Mouse (Mus musculus): ENCODE results near the gene Cd300lg. TPM values are rescaled to one million over a fixed set of nuclear protein-coding genes. Genes with fewer than 3 reads are reported as not detected.

Gene Cd300lg
- total and polyA plus RNA-seq, 3 experiments, result 0.08 to 0.26 TPM; not detected in 1

GRCm38 (mm10) chr11:102028087-102028816, 13.1 kb upstream of the Cd300lg start, which contains the start of gene Mpp3:
Gene Mpp3, minus strand, starts transcription at chr11:102028461.
- Histone ChIP-seq H3K9ac (ENCODE audit: control insufficient read depth, low read depth, low read length, poor library complexity, severe bottlenecking) (no peak within 1 kb of the TSS), H3K79me2 (ENCODE audit: control insufficient read depth, insufficient read depth, low read length, poor library complexity) (no peaks in the 10 kb centered on the region), H3K9me3 (replicated peaks; ENCODE audit: insufficient read depth, low read length) (no peaks in the 10 kb centered on the region), H3K27ac (ENCODE audit: control insufficient read depth, low read depth, low read length) (no peak within 1 kb of the TSS), H3K4me1 (ENCODE audit: control insufficient read depth in 1 of 2, insufficient read depth in 2 of 2, low read length in 2 of 2) (peaks cover 2 to 22% of the 10 kb centered on the region in 2 experiments; a peak in 3 of 4 replicates), H3K4me3 (ENCODE audit: control insufficient read depth in 1 of 2, insufficient read depth in 1 of 2, low read depth in 2 of 2, low read length in 2 of 2) (0 out of 4 replicates have a peak within 1 kb of the TSS, but pooled peaks of 1 of the 2 experiments have one; percentile 75), H3K27me3 (ENCODE audit: control insufficient read depth in 1 of 2, insufficient read depth in 2 of 2, low read length in 2 of 2) (no peaks in the 10 kb centered on the region), H3K36me3 (ENCODE audit: control insufficient read depth in 1 of 2, insufficient read depth in 2 of 2, low read length in 2 of 2) (peaks cover 0 to 14% of the 10 kb centered on the region in 2 experiments; a peak in 2 of 4 replicates)
- no peak for DNase-seq (ENCODE audit: low read depth, low spot score)
- TF ChIP-seq POLR2AphosphoS2 (IDR thresholded peaks at IDR 0.05; ENCODE audit: low read length), result no peak
- TF ChIP-seq GATA1 (IDR thresholded peaks at IDR 0.05; ENCODE audit: low read depth, low read length), result no peak
- TF ChIP-seq MAX (IDR thresholded peaks at IDR 0.05; ENCODE audit: low read length), result no peak
- no peak for TF ChIP-seq UBTF (IDR thresholded peaks at IDR 0.05; ENCODE audit: borderline replicate concordance, insufficient read depth, low read depth, low read length)
- no peak for TF ChIP-seq NELFE (IDR thresholded peaks at IDR 0.05; ENCODE audit: low read depth, low read length)
- TF ChIP-seq CHD2 (IDR thresholded peaks at IDR 0.05; ENCODE audit: low read length), result no peak
- no peak for TF ChIP-seq SIN3A (IDR thresholded peaks at IDR 0.05; ENCODE audit: low read length)
- TF ChIP-seq ZNF384 (IDR thresholded peaks at IDR 0.05; ENCODE audit: low read depth, low read length), result no peak
- TF ChIP-seq MYB (IDR thresholded peaks at IDR 0.05; ENCODE audit: low read depth, low read length), result no peak
- TF ChIP-seq POLR2A (IDR thresholded peaks at IDR 0.05; ENCODE audit: control insufficient read depth in 1 of 2, insufficient read depth in 1 of 2, low read depth in 1 of 2, low read length in 2 of 2, poor library complexity in 1 of 2), result no peak; a peak in 1 of 4 replicates
- no peak for TF ChIP-seq TBP (IDR thresholded peaks at IDR 0.05; ENCODE audit: low read depth, low read length)
- no peak for TF ChIP-seq MYC (IDR thresholded peaks at IDR 0.05; ENCODE audit: low read depth, low read length)
- no peak for TF ChIP-seq POLR2AphosphoS5 (IDR thresholded peaks at IDR 0.05; ENCODE audit: borderline replicate concordance, low read depth, low read length)

DNA sequence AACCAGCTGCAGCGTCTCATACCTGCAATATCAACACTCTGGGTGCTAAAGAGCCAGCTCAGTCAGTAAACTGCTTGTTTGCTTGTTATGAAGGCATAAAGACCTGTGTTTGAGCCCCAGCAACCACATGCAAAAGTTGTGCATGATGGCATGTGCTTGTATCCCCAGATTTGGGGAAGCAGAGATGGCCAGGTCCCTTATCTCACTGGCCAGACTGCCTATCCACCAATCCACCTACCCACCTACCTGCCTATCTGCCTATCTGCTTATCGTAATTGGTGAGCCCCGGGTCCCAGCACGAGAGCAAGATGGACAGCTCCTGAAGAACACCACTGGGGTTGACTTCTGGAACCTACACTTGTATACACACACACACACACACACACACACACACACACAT, 12.0 kb upstream of the Cd300lg start:
- Histone ChIP-seq H3K9ac (ENCODE audit: control insufficient read depth, low read depth, low read length, poor library complexity, severe bottlenecking) (no peak overlapping the region), H3K36me3 (ENCODE audit: control insufficient read depth in 1 of 2, insufficient read depth in 2 of 2, low read length in 2 of 2) (peaks cover 0 to 14% of the 10 kb centered on the region in 2 experiments; a peak in 2 of 4 replicates), H3K4me1 (ENCODE audit: control insufficient read depth in 1 of 2, insufficient read depth in 2 of 2, low read length in 2 of 2) (peaks cover 2 to 22% of the 10 kb centered on the region in 2 experiments; a peak in 3 of 4 replicates), H3K9me3 (replicated peaks; ENCODE audit: insufficient read depth, low read length) (no peaks in the 10 kb centered on the region), H3K79me2 (ENCODE audit: control insufficient read depth, insufficient read depth, low read length, poor library complexity) (no peaks in the 10 kb centered on the region), H3K27ac (ENCODE audit: control insufficient read depth, low read depth, low read length) (no peak overlapping the region), H3K27me3 (ENCODE audit: control insufficient read depth in 1 of 2, insufficient read depth in 2 of 2, low read length in 2 of 2) (no peaks in the 10 kb centered on the region), H3K4me3 (ENCODE audit: control insufficient read depth in 1 of 2, insufficient read depth in 1 of 2, low read depth in 2 of 2, low read length in 2 of 2) (no peak overlapping the region)
- DNase-seq (ENCODE audit: low read depth, low spot score), result peak; percentile 73
- no peak for TF ChIP-seq USF1 (IDR thresholded peaks at IDR 0.05; ENCODE audit: low read depth, low read length)
- TF ChIP-seq NRF1 (IDR thresholded peaks at IDR 0.05; ENCODE audit: insufficient read depth, low read depth, low read length, poor library complexity, severe bottlenecking), result no peak
- TF ChIP-seq POLR2AphosphoS5 (IDR thresholded peaks at IDR 0.05; ENCODE audit: borderline replicate concordance, low read depth, low read length), result no peak
- TF ChIP-seq ZMIZ1 (IDR thresholded peaks at IDR 0.05; ENCODE audit: low read depth, low read length), result no peak
- TF ChIP-seq MYC (IDR thresholded peaks at IDR 0.05; ENCODE audit: low read depth, low read length), result peak; percentile 89; the same call in 1 of the 2 replicates
- TF ChIP-seq E2F4 (IDR thresholded peaks at IDR 0.05; ENCODE audit: borderline replicate concordance, low read depth, low read length), result no peak
- TF ChIP-seq ETS1 (IDR thresholded peaks at IDR 0.05; ENCODE audit: low read depth, low read length), result peak; percentile 69; the same call in 1 of the 2 replicates
- no peak for TF ChIP-seq ZC3H11A (IDR thresholded peaks at IDR 0.05; ENCODE audit: low read depth, low read length)
- TF ChIP-seq GABPA (IDR thresholded peaks at IDR 0.05; ENCODE audit: low read depth, low read length), result no peak
- TF ChIP-seq GATA1 (IDR thresholded peaks at IDR 0.05; ENCODE audit: low read depth, low read length), result peak; percentile 96
- TF ChIP-seq MXI1 (IDR thresholded peaks at IDR 0.05; ENCODE audit: low read depth, low read length), result peak; percentile 33; the same call in 1 of the 2 replicates
- no peak for TF ChIP-seq JUND (IDR thresholded peaks at IDR 0.05; ENCODE audit: low read depth, low read length)
- TF ChIP-seq USF2 (IDR thresholded peaks at IDR 0.05; ENCODE audit: borderline replicate concordance in 1 of 2, insufficient read depth in 1 of 2, low read depth in 1 of 2, low read length in 2 of 2), result no peak
- no peak for TF ChIP-seq SIN3A (IDR thresholded peaks at IDR 0.05; ENCODE audit: low read length)
- peak; percentile 94 for TF ChIP-seq BHLHE40 (IDR thresholded peaks at IDR 0.05; ENCODE audit: borderline replicate concordance, low read depth, low read length)
- no peak for TF ChIP-seq HCFC1 (IDR thresholded peaks at IDR 0.05; ENCODE audit: low read depth, low read length)
- no peak for TF ChIP-seq ZKSCAN1 (IDR thresholded peaks at IDR 0.05; ENCODE audit: low read depth, low read length)
- peak; percentile 87 to 89 for TF ChIP-seq EP300 (IDR thresholded peaks at IDR 0.05; ENCODE audit: low read depth in 1 of 2, low read length in 2 of 2)
- TF ChIP-seq TAL1 (IDR thresholded peaks at IDR 0.05; ENCODE audit: low read length), result peak; percentile 83
- TF ChIP-seq CHD1 (IDR thresholded peaks at IDR 0.05; ENCODE audit: low read depth, low read length), result no peak
- no peak for TF ChIP-seq SMC3 (IDR thresholded peaks at IDR 0.05; ENCODE audit: low read depth, low read length)
- TF ChIP-seq CHD2 (IDR thresholded peaks at IDR 0.05; ENCODE audit: low read length), result no peak

All from MEL (cell line).